Mouse (Mus musculus): ENCODE measurements at regions not wholly inside any gene's neighbourhood (a gene's known extent, or its start where the extent isn't known, plus 50 kb on each side); places are given as distances from the start of the nearest gene placed in this dataset.

DNA sequence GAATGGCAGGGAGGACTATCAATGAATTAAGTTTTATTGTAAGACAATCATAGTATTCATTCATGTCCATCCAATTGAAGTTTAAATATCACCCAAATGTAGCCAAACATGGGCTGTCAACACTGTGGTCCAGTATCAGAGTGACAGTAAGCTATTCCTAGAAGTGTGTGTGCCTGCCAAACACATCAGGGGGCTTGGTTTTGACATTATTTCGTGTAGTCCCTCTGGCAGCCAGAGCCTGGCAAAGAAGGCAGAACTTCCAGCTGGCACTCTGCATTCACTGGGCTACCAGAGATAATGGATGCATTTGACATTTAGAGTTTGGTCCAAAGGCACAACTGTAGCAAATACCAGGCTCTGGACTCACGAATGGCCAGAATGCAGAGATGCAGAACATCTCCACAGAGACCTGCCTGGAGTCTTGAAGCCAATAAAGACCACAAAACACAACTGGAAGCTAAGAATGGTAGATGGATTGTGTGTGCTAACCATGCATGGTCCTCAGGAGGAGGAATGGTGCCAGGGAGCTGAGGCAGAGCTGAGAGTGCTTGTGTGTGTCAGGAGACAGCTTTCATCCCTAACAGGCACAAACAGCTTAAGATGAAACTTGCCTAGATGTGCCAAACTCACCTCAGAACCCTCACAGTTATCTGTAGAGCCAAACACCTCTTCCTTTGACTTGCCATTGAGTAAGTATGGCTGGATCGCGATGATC is 210.9 kb downstream of the Lrig3 start:
- Histone ChIP-seq H3K27ac (ENCODE audit: low read depth) (no peak overlapping the region), H3K27me3 (ENCODE audit: insufficient read depth, low read length) (no peaks in the 10 kb centered on the region), H3K4me1 (ENCODE audit: insufficient read depth) (no peaks in the 10 kb centered on the region), H3K4me2 (no peak overlapping the region), H3K4me3 (ENCODE audit: low read depth, low read length) (no peak overlapping the region), H3K9ac (no peak overlapping the region), H3K36me3 (ENCODE audit: insufficient read depth) (no peaks in the 10 kb centered on the region), H3K9me3 (ENCODE audit: low read depth, low read length) (no peaks in the 10 kb centered on the region)
- TF ChIP-seq CTCF (IDR thresholded peaks at IDR 0.05; ENCODE audit: low read depth) = no peak
- DNase-seq (no peak), ATAC-seq (ENCODE audit: insufficient read depth) (no peak)
- whole genome bisulfite sequencing = 76% methylated on average over 4 of the region's 4 CpGs

GRCm38 (mm10) chr10:126182386-126182785 is 216.4 kb downstream of the Lrig3 start:
- WGBS = 69% methylated on average over 2 of the region's 2 CpGs
- TF ChIP-seq CTCF (IDR thresholded peaks at IDR 0.05; ENCODE audit: low read depth) = no peak

DNA sequence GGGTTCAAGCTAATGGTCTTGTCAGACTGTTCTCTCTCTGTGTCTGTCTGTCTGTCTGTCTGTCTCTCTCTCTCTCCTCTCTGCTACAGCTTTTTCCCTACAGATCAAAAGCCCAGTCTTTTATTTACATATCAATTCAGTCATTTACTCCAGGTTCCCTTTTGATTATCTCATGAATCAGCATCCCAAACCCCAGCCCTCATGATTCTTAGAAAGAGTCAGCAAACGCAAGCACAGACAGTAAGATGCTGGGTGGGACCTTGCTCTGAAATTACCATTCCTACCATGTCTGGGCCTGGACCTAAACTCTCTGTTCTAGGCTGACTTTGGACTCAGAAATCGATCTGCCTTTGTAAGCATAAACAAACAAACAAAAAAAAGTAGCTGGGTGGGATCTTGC is 218.0 kb downstream of the Lrig3 start:
- no peak for DNase-seq

More at GRCm38 (mm10) chr10:126182386-126182785, 216.4 kb downstream of the Lrig3 start:
- H3K27ac ChIP-seq (ENCODE audit: low read depth) = no peak overlapping the region
- H3K9ac ChIP-seq = no peak overlapping the region
- H3K4me3 ChIP-seq (ENCODE audit: low read depth, low read length) = no peak overlapping the region
- ATAC-seq (ENCODE audit: insufficient read depth) = no peak
- no peak overlapping the region for H3K4me2 ChIP-seq
- no peaks in the 10 kb centered on the region for H3K27me3 ChIP-seq (ENCODE audit: insufficient read depth, low read length)
- H3K9me3 ChIP-seq (ENCODE audit: low read depth, low read length) = no peaks in the 10 kb centered on the region
- no peaks in the 10 kb centered on the region for H3K36me3 ChIP-seq (ENCODE audit: insufficient read depth)
- H3K4me1 ChIP-seq (ENCODE audit: insufficient read depth) = no peaks in the 10 kb centered on the region
- no peak for DNase-seq

DNA sequence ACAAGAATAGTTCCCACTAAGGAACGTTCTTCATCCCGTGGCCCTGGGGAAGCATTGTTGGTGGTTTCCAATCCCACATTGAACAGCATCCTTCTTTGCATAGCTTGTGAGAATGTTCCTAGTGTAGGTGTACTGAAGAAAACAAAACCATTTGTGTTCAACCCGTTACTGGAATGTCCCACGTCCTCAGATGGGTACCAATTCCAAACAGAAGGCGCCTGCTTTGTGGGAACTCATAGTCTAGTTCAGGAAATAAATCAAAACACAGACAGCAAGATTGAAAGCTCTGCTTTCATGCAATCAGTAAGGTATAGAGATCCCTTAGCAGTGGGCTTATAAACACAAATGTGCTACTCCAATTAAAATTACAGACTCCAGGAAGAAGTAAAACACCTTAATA is 219.4 kb downstream of the Lrig3 start:
- Histone ChIP-seq H3K9ac (no peak overlapping the region), H3K27me3 (ENCODE audit: insufficient read depth, low read length) (no peaks in the 10 kb centered on the region), H3K27ac (ENCODE audit: low read depth) (no peak overlapping the region), H3K4me1 (ENCODE audit: insufficient read depth) (no peaks in the 10 kb centered on the region), H3K4me3 (ENCODE audit: low read depth, low read length) (no peak overlapping the region), H3K4me2 (no peak overlapping the region), H3K9me3 (ENCODE audit: low read depth, low read length) (no peaks in the 10 kb centered on the region), H3K36me3 (ENCODE audit: insufficient read depth) (no peaks in the 10 kb centered on the region)
- ATAC-seq (ENCODE audit: insufficient read depth) = no peak
- WGBS = 84% methylated on average over 5 of the region's 5 CpGs
- DNase-seq = no peak
- TF ChIP-seq CTCF (IDR thresholded peaks at IDR 0.05; ENCODE audit: low read depth) = no peak

More for the DNA sequence above, 218.0 kb downstream of the Lrig3 start:
- Histone ChIP-seq H3K27ac (ENCODE audit: low read depth) (no peak overlapping the region), H3K9ac (no peak overlapping the region), H3K4me3 (ENCODE audit: low read depth, low read length) (no peak overlapping the region), H3K4me1 (ENCODE audit: insufficient read depth) (no peaks in the 10 kb centered on the region), H3K9me3 (ENCODE audit: low read depth, low read length) (no peaks in the 10 kb centered on the region), H3K27me3 (ENCODE audit: insufficient read depth, low read length) (no peaks in the 10 kb centered on the region), H3K36me3 (ENCODE audit: insufficient read depth) (no peaks in the 10 kb centered on the region), H3K4me2 (no peak overlapping the region)
- WGBS = 71% methylated on average over 2 of the region's 2 CpGs
- no peak for TF ChIP-seq CTCF (IDR thresholded peaks at IDR 0.05; ENCODE audit: low read depth)
- no peak for ATAC-seq (ENCODE audit: insufficient read depth)

- Histone ChIP-seq H3K4me1 (ENCODE audit: insufficient read depth) (no peaks in the 10 kb centered on the region), H3K9ac (no peak overlapping the region), H3K27ac (ENCODE audit: low read depth) (no peak overlapping the region), H3K36me3 (ENCODE audit: insufficient read depth) (no peaks in the 10 kb centered on the region), H3K27me3 (ENCODE audit: insufficient read depth, low read length) (no peaks in the 10 kb centered on the region), H3K4me2 (no peak overlapping the region), H3K4me3 (ENCODE audit: low read depth, low read length) (no peak overlapping the region), H3K9me3 (ENCODE audit: low read depth, low read length) (no peaks in the 10 kb centered on the region)
- no peak for ATAC-seq (ENCODE audit: insufficient read depth)
- no peak for TF ChIP-seq CTCF (IDR thresholded peaks at IDR 0.05; ENCODE audit: low read depth)
- WGBS = 86% methylated on average over 10 of the region's 10 CpGs
- DNase-seq = no peak
These were observed 220.1 kb downstream of the Lrig3 start for GRCm38 (mm10) chr10:126186086-126186485.

DNA sequence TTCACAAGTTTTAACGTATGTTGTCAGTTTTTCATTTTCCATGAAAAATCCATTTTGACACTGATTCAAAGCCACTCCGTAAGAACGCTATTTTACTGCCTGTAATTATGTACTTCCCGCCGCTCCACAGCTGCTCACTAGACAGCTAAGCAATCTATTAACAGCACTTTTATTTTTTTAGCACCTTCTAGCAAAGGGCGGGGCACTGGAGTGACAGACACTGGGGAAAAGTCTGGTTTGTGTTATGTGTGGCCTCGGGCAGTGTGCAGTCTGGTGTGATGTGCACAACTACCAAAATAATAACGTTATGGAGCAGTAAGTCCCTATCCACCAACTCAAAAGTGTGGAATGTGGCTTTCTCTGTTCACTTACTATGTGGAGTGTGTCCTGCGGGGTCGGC is 223.0 kb downstream of the Lrig3 start:
- Histone ChIP-seq H3K9ac (no peak overlapping the region), H3K36me3 (ENCODE audit: insufficient read depth) (no peaks in the 10 kb centered on the region), H3K4me2 (no peak overlapping the region), H3K4me1 (ENCODE audit: insufficient read depth) (no peaks in the 10 kb centered on the region), H3K9me3 (ENCODE audit: low read depth, low read length) (no peaks in the 10 kb centered on the region), H3K4me3 (ENCODE audit: low read depth, low read length) (no peak overlapping the region), H3K27ac (ENCODE audit: low read depth) (no peak overlapping the region), H3K27me3 (ENCODE audit: insufficient read depth, low read length) (no peaks in the 10 kb centered on the region)
- no peak for TF ChIP-seq CTCF (IDR thresholded peaks at IDR 0.05; ENCODE audit: low read depth)
- ATAC-seq (ENCODE audit: insufficient read depth) = no peak
- WGBS = 65% methylated on average over 10 of the region's 10 CpGs
- no peak for DNase-seq
